Mouse (Mus musculus) heart, embryonic 11.5 days (tissue): ENCODE measurements around the gene 4930523C07Rik. TPM values are rescaled to one million over a fixed set of nuclear protein-coding genes. Genes with fewer than 3 reads are reported as not detected.
A peak's percentile ranks its signal among the peaks of the same experiment; 100 is the strongest.

Experiments
- ATAC-seq: fragments of 200-750 bp; cut with Nextera tagmentation; replicated peaks from 2 replicates; pipeline ENCODE4 v1.8.0; 2017; ENCODE audit warnings: moderate library complexity; ENCODE audit not compliant: insufficient number of reproducible peaks, low FRiP score, low TSS enrichment
- H3K27ac ChIP-seq: fragments of 300-500 bp; sonication (generic); 2 replicates; pipeline ENCODE4 v1.5.1; 2014; ENCODE audit warnings: mild to moderate bottlenecking, low read depth, low read length
- H3K27me3 ChIP-seq: fragments of 300-500 bp; sonication (generic); 2 replicates; pipeline ENCODE4 v1.6.1; 2014; ENCODE audit warnings: mild to moderate bottlenecking, low read length, mixed read lengths; ENCODE audit not compliant: control insufficient read depth, insufficient read depth
- H3K36me3 ChIP-seq: fragments of 300-500 bp; sonication (generic); 2 replicates; pipeline ENCODE4 v1.6.1; 2014; ENCODE audit warnings: mild to moderate bottlenecking, low read length, moderate library complexity, mixed read lengths; ENCODE audit not compliant: control insufficient read depth, insufficient read depth
- H3K4me1 ChIP-seq: fragments of 300-500 bp; sonication (generic); 2 replicates; pipeline ENCODE4 v1.6.1; 2014; ENCODE audit warnings: low read length; ENCODE audit not compliant: control insufficient read depth, insufficient read depth
- H3K4me2 ChIP-seq: fragments of 300-500 bp; sonication (generic); 2 replicates; pipeline ENCODE4 v1.6.1; 2014; ENCODE audit warnings: mild to moderate bottlenecking, moderate library complexity
- H3K4me3 ChIP-seq: fragments of 300-500 bp; sonication (generic); 2 replicates; pipeline ENCODE4 v1.5.1; 2014; ENCODE audit warnings: low read depth, low read length
- H3K9ac ChIP-seq: fragments of 300-500 bp; sonication (generic); 2 replicates; pipeline ENCODE4 v1.6.1; 2014; ENCODE audit warnings: mild to moderate bottlenecking, low read depth, low read length, moderate library complexity
- H3K9me3 ChIP-seq: fragments of 300-500 bp; sonication (generic); replicated peaks from 2 replicates; pipeline ENCODE4 v1.6.1; 2016; ENCODE audit warnings: low read length; ENCODE audit not compliant: control insufficient read depth
- WGBS: fragments of 180-500 bp; shearing (Covaris S2); extraction: QIAGEN DNeasy Blood & Tissue Kit; methylation state at CpG from one replicate; pipeline ENCODE4 v1.1.7; 2014; ENCODE audit not compliant: insufficient replicate concordance; 5-methylcytosine and 5-hydroxymethylcytosine counted together
- polyA plus RNA-seq: library from polyadenylated mRNA; unstranded; fragments of >200 nt; fragmentation: Nextera tagmentation; extraction: Ambion mirVana; gene quantifications from 2 replicates; pipeline ENCODE4 v1.2.1, GENCODE M21; 2014

Gene 4930523C07Rik
- polyA plus RNA-seq, 1 experiment from 2014 or later: 15.0 TPM

DNA sequence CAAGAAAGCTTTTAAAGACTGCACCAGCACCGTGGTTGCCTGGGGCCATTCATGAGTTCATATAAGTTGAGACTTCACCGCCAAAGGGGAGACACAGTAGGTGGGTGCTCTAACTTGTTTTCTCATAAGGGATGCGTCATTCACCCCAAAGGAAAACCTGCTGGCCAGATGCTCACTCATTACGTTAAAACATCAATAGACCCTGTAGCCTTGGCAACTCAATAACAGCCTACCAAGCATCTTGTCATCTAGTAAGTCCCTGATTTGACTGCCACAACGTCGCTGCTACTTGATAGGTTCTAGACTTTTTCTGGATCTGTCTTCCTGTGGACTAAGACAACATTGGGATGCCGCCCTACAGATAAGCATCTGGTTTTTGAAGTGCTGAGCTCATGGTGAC lies 1.8 kb upstream of the 4930523C07Rik start:
- Histone ChIP-seq H3K9ac (no peak overlapping the region), H3K27ac (no peak overlapping the region), H3K36me3 (no peaks in the 10 kb centered on the region), H3K27me3 (no peaks in the 10 kb centered on the region), H3K4me1 (peaks cover 3% of the 10 kb centered on the region; the same call in 1 of the 2 replicates), H3K4me2 (no peak overlapping the region), H3K4me3 (no peak overlapping the region), H3K9me3 (no peaks in the 10 kb centered on the region)
- no peak for ATAC-seq
- WGBS: 80% methylated on average over 7 of the region's 7 CpGs

DNA sequence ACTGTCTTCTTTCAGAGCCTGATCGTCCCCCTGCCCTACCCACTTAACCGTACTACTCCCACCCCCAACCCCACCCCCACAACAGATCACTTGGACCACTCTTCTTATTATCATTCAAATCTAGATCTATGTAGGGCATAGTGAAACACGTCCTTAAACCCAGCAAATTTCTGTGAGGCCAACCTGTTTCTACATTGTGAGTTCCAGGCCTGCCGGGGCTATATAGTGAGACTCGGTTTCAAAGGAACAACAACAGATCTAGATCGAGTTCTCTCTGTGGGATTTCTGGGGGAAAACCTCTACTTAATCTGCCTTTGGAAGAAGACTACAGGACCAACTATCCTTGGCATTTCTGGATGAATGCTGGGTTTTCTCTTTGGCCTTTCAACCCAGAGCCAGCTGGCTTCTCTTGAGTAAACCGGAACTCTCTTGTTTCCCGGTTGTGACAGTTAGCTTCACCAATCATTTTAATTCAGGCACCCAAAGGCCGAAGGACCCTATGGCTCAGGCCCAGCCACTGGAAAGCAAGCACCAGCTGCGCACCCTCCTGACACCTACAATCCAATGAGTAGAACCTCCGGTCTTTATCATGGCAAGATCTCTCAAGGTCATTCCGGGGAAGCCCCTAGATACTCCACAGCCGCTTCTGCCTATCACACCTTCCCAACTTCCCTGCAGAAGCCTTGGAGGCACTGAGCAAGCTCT lies 759 bp upstream of the 4930523C07Rik start:
- Histone ChIP-seq H3K4me1 (peaks cover 4% of the 10 kb centered on the region), H3K27ac (no peak overlapping the region), H3K9ac (no peak overlapping the region), H3K27me3 (no peaks in the 10 kb centered on the region), H3K9me3 (no peaks in the 10 kb centered on the region), H3K4me2 (peak overlapping the region; percentile 80), H3K36me3 (no peaks in the 10 kb centered on the region), H3K4me3 (no peak overlapping the region)
- ATAC-seq: no peak
- 77% methylated on average over 13 of the region's 13 CpGs for WGBS

DNA sequence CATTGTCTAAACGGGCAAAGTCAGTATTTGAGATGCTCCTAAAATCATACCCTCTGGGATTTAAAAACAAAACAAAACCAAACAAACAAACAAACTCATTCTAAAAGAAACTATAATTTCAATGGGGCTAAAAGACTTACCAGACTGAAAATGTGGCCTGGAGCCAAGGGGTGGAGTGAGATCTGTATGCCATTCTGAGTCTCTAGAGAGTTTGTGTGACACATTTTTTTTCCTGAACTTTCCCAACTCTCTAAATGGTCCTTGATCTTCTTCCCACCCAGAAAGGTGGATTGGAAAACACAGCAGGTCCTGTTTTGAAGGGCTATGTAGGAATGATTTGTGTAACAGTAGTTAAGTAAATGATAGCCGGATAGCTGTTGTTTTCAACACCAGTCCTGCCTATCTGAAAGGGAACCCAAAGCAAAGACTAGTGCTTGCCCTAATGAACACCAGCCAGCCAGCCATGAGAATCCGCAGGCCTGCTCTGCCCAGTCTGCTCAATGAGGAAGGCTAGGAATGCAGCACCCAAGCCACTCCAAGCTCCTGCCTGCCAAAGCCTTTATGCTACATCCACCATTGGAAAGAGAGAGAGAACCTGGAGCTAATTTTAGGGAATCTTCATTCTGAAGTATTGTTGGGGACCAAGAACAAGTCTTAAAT lies 1.0 kb downstream of the 4930523C07Rik start:
- H3K4me2 ChIP-seq: peak overlapping the region; percentile 80
- H3K9me3 ChIP-seq: no peaks in the 10 kb centered on the region
- H3K9ac ChIP-seq: peak overlapping the region; percentile 77
- peaks cover 16% of the 10 kb centered on the region for H3K4me1 ChIP-seq
- ATAC-seq: no peak
- WGBS: 57% methylated on average over 3 of the region's 3 CpGs
- peak overlapping the region; percentile 60 for H3K4me3 ChIP-seq
- H3K27me3 ChIP-seq: no peaks in the 10 kb centered on the region
- no peaks in the 10 kb centered on the region for H3K36me3 ChIP-seq
- no peak overlapping the region for H3K27ac ChIP-seq

DNA sequence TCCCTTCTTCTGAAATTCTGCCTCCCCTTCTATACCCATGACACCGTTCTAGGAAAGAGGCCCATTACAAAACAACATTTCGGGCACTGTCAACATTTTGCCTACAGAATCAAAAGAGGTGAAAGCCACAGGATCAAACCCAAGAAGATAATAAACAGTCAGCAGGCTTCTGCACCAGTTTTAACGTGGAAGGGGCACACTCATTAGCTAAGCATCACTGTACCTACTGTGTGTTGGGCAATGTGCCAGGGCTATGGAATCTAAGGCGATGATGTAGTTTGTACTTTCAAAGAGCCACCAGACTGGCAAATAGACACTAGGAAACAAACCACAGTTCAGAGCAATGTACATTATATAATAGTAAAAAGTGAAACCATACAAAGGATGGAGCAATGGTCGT lies 1.8 kb downstream of the 4930523C07Rik start:
- no peak for ATAC-seq
- Histone ChIP-seq H3K4me3 (no peak overlapping the region), H3K27ac (no peak overlapping the region), H3K9ac (no peak overlapping the region), H3K36me3 (no peaks in the 10 kb centered on the region), H3K4me2 (peak overlapping the region; percentile 80), H3K4me1 (peaks cover 17% of the 10 kb centered on the region), H3K9me3 (no peaks in the 10 kb centered on the region), H3K27me3 (no peaks in the 10 kb centered on the region)
- 77% methylated on average over 5 of the region's 5 CpGs for WGBS

DNA sequence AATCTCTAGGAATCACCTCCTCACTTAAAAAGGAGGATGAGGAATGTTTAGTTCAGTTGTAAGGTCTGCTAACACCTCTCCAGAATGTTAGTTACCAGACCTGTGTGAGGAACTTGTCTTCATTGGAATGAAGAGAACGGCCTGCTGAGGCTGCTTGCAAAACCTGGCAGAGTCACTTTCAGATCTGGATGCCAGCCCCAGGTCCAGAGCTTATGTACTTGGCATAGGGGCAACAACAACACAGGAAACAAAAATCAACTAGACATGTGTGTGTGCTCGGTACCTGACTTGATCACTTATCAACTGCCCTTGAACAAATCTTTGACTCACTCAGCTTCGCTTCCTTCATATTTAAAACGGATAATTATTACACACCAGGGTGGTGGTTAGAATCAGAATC lies 2.6 kb downstream of the 4930523C07Rik start:
- H3K36me3 ChIP-seq: no peaks in the 10 kb centered on the region
- ATAC-seq: no peak
- no peak overlapping the region for H3K9ac ChIP-seq
- H3K4me1 ChIP-seq: peaks cover 17% of the 10 kb centered on the region
- no peaks in the 10 kb centered on the region for H3K27me3 ChIP-seq
- H3K4me3 ChIP-seq: no peak overlapping the region
- 81% methylated on average over 4 of the region's 4 CpGs for WGBS
- no peaks in the 10 kb centered on the region for H3K9me3 ChIP-seq
- H3K4me2 ChIP-seq: 0 out of 2 replicates have a peak overlapping the region, but pooled peaks have one; percentile 80
- no peak overlapping the region for H3K27ac ChIP-seq

DNA sequence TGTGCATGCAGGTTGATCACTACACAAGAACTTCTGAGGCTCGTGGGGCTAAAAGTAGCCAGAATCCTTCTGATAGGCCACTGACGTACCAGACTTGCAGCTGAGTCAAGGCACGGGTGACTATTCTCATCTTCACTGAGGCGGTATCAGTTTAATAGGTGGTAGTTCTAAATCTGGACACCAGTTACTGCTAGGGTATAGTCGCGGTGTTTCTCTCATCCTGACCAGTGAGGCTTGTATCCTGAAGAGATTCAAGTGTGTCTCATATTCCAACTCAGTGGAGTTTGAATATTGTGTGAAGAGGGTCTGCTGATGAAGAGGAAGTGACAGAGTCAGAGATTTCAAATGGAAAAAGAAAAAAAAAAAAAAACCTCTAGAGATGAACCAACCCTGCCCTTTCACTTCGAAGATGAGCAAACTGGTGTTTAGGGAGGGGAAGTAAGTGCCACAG lies 3.3 kb downstream of the 4930523C07Rik start:
- no peak overlapping the region for H3K9ac ChIP-seq
- no peak overlapping the region for H3K4me3 ChIP-seq
- no peaks in the 10 kb centered on the region for H3K27me3 ChIP-seq
- ATAC-seq: no peak
- no peaks in the 10 kb centered on the region for H3K36me3 ChIP-seq
- H3K9me3 ChIP-seq: no peaks in the 10 kb centered on the region
- 63% methylated on average over 7 of the region's 7 CpGs for WGBS
- H3K27ac ChIP-seq: no peak overlapping the region
- no peak overlapping the region for H3K4me2 ChIP-seq
- H3K4me1 ChIP-seq: peaks cover 17% of the 10 kb centered on the region

DNA sequence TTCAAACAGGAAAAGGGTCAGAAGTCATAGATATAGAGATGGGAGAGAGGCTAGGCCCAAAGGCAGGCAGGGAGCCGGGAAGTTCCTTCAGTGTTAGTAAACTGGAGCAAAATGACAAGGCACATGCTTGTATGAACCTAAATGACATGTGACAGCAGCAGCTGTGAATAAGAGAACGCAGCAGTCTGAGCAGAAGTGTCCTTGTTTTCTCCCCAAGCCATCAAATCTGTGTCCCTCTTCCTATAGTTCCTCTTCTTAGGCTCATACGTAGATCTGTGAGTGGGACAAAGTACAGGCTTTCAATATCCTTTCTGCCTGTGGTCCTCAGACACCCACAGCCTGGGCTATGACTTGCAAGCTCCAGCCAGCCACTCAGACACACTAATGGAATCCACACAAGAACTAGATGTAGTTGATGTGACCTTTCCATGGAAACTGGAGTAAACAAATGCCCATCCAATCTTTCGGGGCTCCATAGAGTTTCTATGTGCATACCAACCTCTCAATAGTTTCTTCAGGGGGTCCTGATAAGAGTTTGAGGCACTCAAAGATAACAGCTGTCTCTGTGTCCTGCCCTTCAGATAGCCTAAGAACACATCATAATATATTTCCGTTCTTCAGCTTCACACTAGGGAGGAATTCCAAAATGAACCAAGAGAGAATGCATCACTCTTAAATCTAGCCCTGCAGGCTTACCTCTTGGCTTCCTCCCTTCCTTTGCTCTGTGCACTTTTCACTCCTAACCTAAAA lies 5.1 kb downstream of the 4930523C07Rik start:
- 39% methylated on average over 5 of the region's 5 CpGs for WGBS
- H3K4me1 ChIP-seq: peaks cover 20% of the 10 kb centered on the region
- no peak overlapping the region for H3K4me3 ChIP-seq
- H3K9me3 ChIP-seq: no peaks in the 10 kb centered on the region
- no peaks in the 10 kb centered on the region for H3K36me3 ChIP-seq
- H3K4me2 ChIP-seq: no peak overlapping the region; the same call in 1 of the 2 replicates
- ATAC-seq: no peak
- H3K9ac ChIP-seq: no peak overlapping the region
- H3K27ac ChIP-seq: no peak overlapping the region
- H3K27me3 ChIP-seq: no peaks in the 10 kb centered on the region

DNA sequence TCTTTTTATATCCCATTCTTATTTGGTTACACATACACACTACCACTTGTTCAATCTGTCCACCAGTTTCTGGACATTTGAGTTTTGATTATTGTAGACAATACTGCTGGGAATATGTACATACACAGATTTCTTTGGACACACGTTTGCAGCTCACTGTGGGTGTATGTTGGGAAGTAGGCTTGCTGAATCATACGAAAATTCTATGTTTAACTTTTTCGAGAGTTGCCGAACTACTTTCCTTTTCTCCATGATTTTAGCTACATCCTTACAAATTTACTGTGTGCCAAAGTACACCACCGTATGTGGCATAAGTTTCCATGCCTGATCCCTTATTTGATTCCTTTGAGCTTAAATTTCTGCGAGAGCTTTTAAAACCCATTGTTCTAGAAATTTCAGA lies 6.7 kb downstream of the 4930523C07Rik start:
- Histone ChIP-seq H3K9me3 (no peaks in the 10 kb centered on the region), H3K4me3 (no peak overlapping the region), H3K9ac (no peak overlapping the region), H3K4me2 (no peak overlapping the region), H3K36me3 (no peaks in the 10 kb centered on the region), H3K27ac (no peak overlapping the region), H3K4me1 (peaks cover 21% of the 10 kb centered on the region), H3K27me3 (no peaks in the 10 kb centered on the region)
- no peak for ATAC-seq
- WGBS: 88% methylated on average over 6 of the region's 6 CpGs
